7 mouse cellular contexts compared by ENCODE assay signal in the genomic region with DNA sequence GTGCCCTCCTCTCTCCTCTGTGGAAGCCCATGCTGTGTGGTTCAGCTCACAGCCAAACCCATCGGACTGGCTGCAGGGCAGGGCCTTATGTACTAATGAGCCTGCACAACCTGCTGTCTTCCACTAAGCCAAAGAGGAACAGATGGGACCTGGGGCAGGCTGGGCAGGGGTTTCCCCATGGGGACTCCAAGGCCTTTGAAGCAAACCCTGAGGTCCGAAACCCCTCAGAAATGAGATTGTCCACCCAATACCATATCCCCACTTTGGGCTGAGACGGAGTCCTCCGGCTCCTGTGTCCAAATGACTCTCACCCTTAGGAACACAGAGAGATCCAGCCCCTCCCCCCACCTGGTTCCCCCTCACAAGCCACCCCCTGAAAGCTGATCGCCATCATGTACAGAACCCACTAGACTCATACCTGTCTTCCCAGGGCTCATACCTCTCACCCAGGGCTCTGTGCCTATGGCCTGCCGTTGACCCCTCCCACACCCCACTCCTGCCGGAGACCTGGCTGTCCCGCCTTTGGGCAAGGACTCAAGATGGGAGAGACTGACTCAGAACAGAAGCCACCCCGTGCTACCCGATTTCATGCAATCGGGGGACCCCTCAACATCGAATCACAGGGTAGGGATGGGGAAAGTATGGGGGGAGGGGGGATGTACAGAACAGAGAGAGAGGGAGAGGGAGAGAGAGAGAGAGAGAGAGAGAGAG. TPM values are rescaled to one million over a fixed set of nuclear protein-coding genes. Genes with fewer than 3 reads are reported as not detected.
DNase-seq lines count a peak whose midpoint lies in the region; ATAC-seq and TF ChIP-seq lines count a peak whose summit lies in the region.

No protein-coding gene starts in this region.

- DNase-seq in 3134 (ENCODE audit: extremely low read depth, insufficient read length, low spot score) = peak; percentile 62
- peak; percentile 15 to 30 for DNase-seq in B cell, adult 2 months
- DNase-seq in embryo, embryonic 10 days (ENCODE audit: low spot score) = peak; percentile 60
- peak; percentile 57 to 62 for DNase-seq in heart, postnatal 10 days
- DNase-seq in liver, postnatal 0 days = no peak
- no peak for DNase-seq in spleen, adult 18-20 months

- intact Hi-C loops in heart, postnatal 10 days (cut with DNase I) = no loop called here

- no peak for TF ChIP-seq EP300 in liver, postnatal 0 days (IDR thresholded peaks at IDR 0.05; ENCODE audit: low read depth)

- H3K4me1 ChIP-seq in liver, postnatal 0 days (ENCODE audit: insufficient read depth) = 0 out of 2 replicates have a peak, but pooled peaks cover 6% of the 10 kb centered on the region
- H3K4me1 ChIP-seq in stomach, embryonic 15.5 days = peaks cover 18% of the 10 kb centered on the region

- TF ChIP-seq CTCF in liver, postnatal 0 days (IDR thresholded peaks at IDR 0.05; ENCODE audit: low read depth) = no peak

- peak; percentile 35 for ATAC-seq in liver, postnatal 0 days
- peak; percentile 44 for ATAC-seq in stomach, embryonic 15.5 days (ENCODE audit: insufficient read depth, low FRiP score, low read depth)

- no peaks in the 10 kb centered on the region for H3K36me3 ChIP-seq in liver, postnatal 0 days (replicated peaks; ENCODE audit: insufficient read depth, low read length)
- no peaks in the 10 kb centered on the region for H3K36me3 ChIP-seq in stomach, embryonic 15.5 days

- no peaks in the 10 kb centered on the region for H3K9me3 ChIP-seq in liver, postnatal 0 days (ENCODE audit: low read length)
- no peaks in the 10 kb centered on the region for H3K9me3 ChIP-seq in stomach, embryonic 15.5 days

- WGBS in liver, postnatal 0 days (ENCODE audit: insufficient replicate concordance) = 13% methylated on average over 12 of the region's 12 CpGs
- 10% methylated on average over 12 of the region's 12 CpGs for WGBS in stomach, embryonic 15.5 days

- peak overlapping the region; percentile 68 for H3K4me2 ChIP-seq in liver, postnatal 0 days (ENCODE audit: low read depth, low read length)
- H3K4me2 ChIP-seq in stomach, embryonic 15.5 days = peak overlapping the region; percentile 68

- H3K27me3 ChIP-seq in liver, postnatal 0 days (ENCODE audit: insufficient read depth, low read length) = peaks cover 18% of the 10 kb centered on the region; the same call in 1 of the 2 replicates
- no peaks in the 10 kb centered on the region for H3K27me3 ChIP-seq in stomach, embryonic 15.5 days (replicated peaks)

- no peak overlapping the region for H3K27ac ChIP-seq in liver, postnatal 0 days (ENCODE audit: low read depth)
- H3K27ac ChIP-seq in stomach, embryonic 15.5 days = peak overlapping the region; percentile 84

- H3K9ac ChIP-seq in liver, postnatal 0 days (replicated peaks) = peak overlapping the region; percentile 73
- H3K9ac ChIP-seq in stomach, embryonic 15.5 days = peak overlapping the region; percentile 89; the same call in 1 of the 2 replicates

- peak overlapping the region; percentile 48 for H3K4me3 ChIP-seq in liver, postnatal 0 days (ENCODE audit: low read depth, low read length)
- H3K4me3 ChIP-seq in stomach, embryonic 15.5 days (replicated peaks) = peak overlapping the region; percentile 70

RNA-seq across cellular contexts. Expression of a gene that starts 17.9 kb away (rescaled TPM):
- 10 to 100 TPM; 55.4 to 68.4 TPM for total RNA-seq in heart, postnatal 10 days (2021)
- polyA plus RNA-seq in liver, postnatal 0 days (2015; fragmentation: Nextera tagmentation; extraction: Ambion mirVana) = 6.3 and 7.6 TPM in 2 replicates
- 15.2 and 15.9 TPM in 2 replicates for polyA plus RNA-seq in stomach, embryonic 15.5 days (2015; fragmentation: Nextera tagmentation; extraction: Ambion mirVana)

RNA-seq across cellular contexts. Expression of a gene that starts 52.5 kb away (rescaled TPM):
- total RNA-seq in heart, postnatal 10 days (2021) = 10 to 100 TPM; 31.8 to 36.0 TPM
- polyA plus RNA-seq in liver, postnatal 0 days (2015; fragmentation: Nextera tagmentation; extraction: Ambion mirVana) = 15.1 TPM in 2 replicates
- 46.5 and 47.9 TPM in 2 replicates for polyA plus RNA-seq in stomach, embryonic 15.5 days (2015; fragmentation: Nextera tagmentation; extraction: Ambion mirVana)

Comparison
In these comparisons a context has a peak if more than half of its experiments do, and no peak if none do; other contexts are left out.
1. DNase-seq: peak in 3134 (single experiment), B cell, adult 2 months (2 of 2), embryo, embryonic 10 days (single experiment) and heart, postnatal 10 days (2 of 2); none in liver, postnatal 0 days (single experiment) and spleen, adult 18-20 months (0 of 2).